Mouse (Mus musculus) cerebellum, postnatal 10 days (tissue): ENCODE measurements around the gene Kri1.
"Not testable (repeated sequence)": the region's sequence is repeated elsewhere in the genome, so short reads cannot be mapped to it uniquely, and the experiment has no call there.

Experiments used
- DNase-seq, 2 experiments: peaks; one replicate each; pipeline ENCODE4 v3.0.0; 2021; ENCODE audit warnings: mixed read lengths in 2 of 2

Kri1 gene

GRCm38 (mm10) chr9:21273520-21274228 is 14.1 kb downstream of the Kri1 start:
- no peak for DNase-seq

GRCm38 (mm10) chr9:21273094-21273493 is 14.7 kb downstream of the Kri1 start:
- DNase-seq: no peak

GRCm38 (mm10) chr9:21272391-21272790 is 15.4 kb downstream of the Kri1 start:
- DNase-seq: no peak

- not testable (repeated sequence) for DNase-seq
These were observed 18.2 kb downstream of the Kri1 start for GRCm38 (mm10) chr9:21269590-21269989.

- no peak for DNase-seq
These were observed 19.5 kb downstream of the Kri1 start for GRCm38 (mm10) chr9:21268305-21268704.

GRCm38 (mm10) chr9:21266889-21267288 is 20.9 kb downstream of the Kri1 start:
- no peak for DNase-seq

GRCm38 (mm10) chr9:21265611-21266010 is 22.2 kb downstream of the Kri1 start:
- DNase-seq: no peak

- peak; percentile 100 for DNase-seq
These were observed 22.7 kb downstream of the Kri1 start, which contains the start of gene Atg4d for GRCm38 (mm10) chr9:21265000-21265561. Gene Atg4d (plus strand): TSS chr9:21265293.

- peak in 1 of 2 experiments; percentile 43 for DNase-seq
These were observed 23.3 kb downstream of the Kri1 start for GRCm38 (mm10) chr9:21264272-21264999.

- DNase-seq: no peak
These were observed 25.9 kb downstream of the Kri1 start for GRCm38 (mm10) chr9:21261831-21262230.

- no peak for DNase-seq
These were observed 27.2 kb downstream of the Kri1 start for GRCm38 (mm10) chr9:21260491-21261040.

- not testable (repeated sequence) for DNase-seq
These were observed 31.4 kb downstream of the Kri1 start for GRCm38 (mm10) chr9:21256349-21256748.

- no peak for DNase-seq
These were observed 33.1 kb downstream of the Kri1 start for GRCm38 (mm10) chr9:21254690-21255089.

- DNase-seq: no peak
These were observed 36.5 kb downstream of the Kri1 start for GRCm38 (mm10) chr9:21251116-21251735.

GRCm38 (mm10) chr9:21250509-21250908 is 37.3 kb downstream of the Kri1 start:
- DNase-seq: peak; percentile 64 to 72

GRCm38 (mm10) chr9:21249629-21250508 is 37.9 kb downstream of the Kri1 start:
- no peak for DNase-seq

GRCm38 (mm10) chr9:21248326-21248725 is 39.4 kb downstream of the Kri1 start, which contains the start of gene S1pr5:
Gene S1pr5 (minus strand): TSS chr9:21248443.
- peak in 1 of 2 experiments; percentile 39 for DNase-seq

- no peak for DNase-seq
These were observed 41.4 kb downstream of the Kri1 start for GRCm38 (mm10) chr9:21246342-21246741.

GRCm38 (mm10) chr9:21245113-21245487 is 42.7 kb downstream of the Kri1 start:
- DNase-seq: no peak

GRCm38 (mm10) chr9:21244428-21245112 is 43.2 kb downstream of the Kri1 start:
- DNase-seq: peak; percentile 76 to 78

GRCm38 (mm10) chr9:21243826-21244427 is 43.8 kb downstream of the Kri1 start:
- peak in 1 of 2 experiments; percentile 80 for DNase-seq
